Mouse (Mus musculus) heart, adult 18-20 months (tissue): ENCODE results near the gene Tmem43. TPM values are rescaled to one million over a fixed set of nuclear protein-coding genes. Genes with fewer than 3 reads are reported as not detected.
A peak's percentile ranks its signal among the peaks of the same experiment; 100 is the strongest.
"Not testable (repeated sequence)": the region's sequence is repeated elsewhere in the genome, so short reads cannot be mapped to it uniquely, and the experiment has no call there.

Source experiments
- DNase-seq, 2 experiments: peaks; one replicate each; pipeline ENCODE4 v3.0.0; 2021 to 2022; ENCODE audit warnings: mixed read lengths in 1 of 2
- long read RNA-seq, 2 experiments: library from polyadenylated mRNA; stranded (forward); transcript quantifications; one replicate each; pipeline ENCODE4 v2.0.0; 2021
- total RNA-seq, 2 experiments: library from RNA; stranded (reverse); gene quantifications; 2 replicates each; pipeline ENCODE4 v1.2.3; 2021

Tmem43 gene
- 10 to 100 TPM; 24.5 to 25.7 TPM for total RNA-seq
- long read RNA-seq, experiment 1, transcript Tmem43-201 (12 exons, 2,903 nt), result major isoform, 17 of 20 reads
- long read RNA-seq, experiment 1, partial matches to known transcripts, result 2 of 20 reads
- long read RNA-seq, experiment 1, other reads (novel, unspliced or antisense), result 1 of 20 reads
- long read RNA-seq, experiment 2, transcript Tmem43-201 (12 exons, 2,903 nt), result major isoform, 6 of 9 reads
- long read RNA-seq, experiment 2, partial matches to known transcripts, result 1 of 9 reads
- long read RNA-seq, experiment 2, other reads (novel, unspliced or antisense), result 2 of 9 reads

DNA sequence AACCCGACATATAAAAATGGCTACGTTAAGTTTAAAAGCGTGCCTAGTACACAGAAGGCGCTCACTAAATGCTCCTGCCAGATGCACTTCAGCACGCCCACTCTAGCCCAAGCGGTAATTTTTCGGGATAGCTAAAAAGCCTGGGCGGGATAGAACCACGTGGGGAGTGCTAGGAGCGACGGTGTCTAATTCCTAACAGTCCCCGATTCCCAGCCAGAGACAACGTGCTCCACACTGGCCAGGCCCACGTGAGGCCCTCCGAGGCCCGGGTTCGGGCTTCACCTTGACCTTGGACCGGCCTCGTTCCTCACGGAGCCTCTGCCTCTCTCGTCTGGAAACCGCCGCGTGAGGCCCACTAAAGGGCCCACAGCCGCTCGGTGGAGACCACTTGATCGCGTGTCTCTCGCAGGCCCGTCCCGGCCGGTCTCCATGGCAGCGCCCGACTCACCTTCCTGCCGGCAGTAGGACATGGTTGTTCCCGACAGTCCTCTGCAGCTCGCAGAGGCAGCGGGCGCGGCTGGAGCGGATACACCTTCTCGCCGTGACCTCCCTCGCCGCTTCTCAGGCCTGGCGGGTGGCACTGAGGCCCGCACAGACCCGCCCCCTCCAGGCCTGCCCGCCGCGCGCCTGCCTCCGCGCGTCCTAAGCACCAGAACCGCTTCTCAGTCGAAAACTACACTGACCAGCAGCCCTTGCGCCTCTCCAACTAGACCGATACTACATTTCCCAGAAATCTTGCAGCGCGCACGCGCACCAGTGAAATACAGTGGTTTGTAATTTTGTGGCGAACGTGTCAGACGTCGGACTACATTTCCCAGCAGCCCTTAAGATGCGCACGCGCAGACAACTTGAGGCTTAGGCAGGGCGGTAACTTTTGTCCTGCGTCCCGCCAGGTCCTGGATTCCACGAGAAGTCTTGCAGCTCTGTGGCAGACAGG lies at the start of gene Tmem43, which contains the start of gene Chchd4:
Gene Tmem43 (plus strand): TSS at position 836 of the 937 bp plus-strand sequence.
Gene Chchd4 (minus strand): TSS at position 679 of the 937 bp plus-strand sequence.
- peak; percentile 100 for DNase-seq

DNA sequence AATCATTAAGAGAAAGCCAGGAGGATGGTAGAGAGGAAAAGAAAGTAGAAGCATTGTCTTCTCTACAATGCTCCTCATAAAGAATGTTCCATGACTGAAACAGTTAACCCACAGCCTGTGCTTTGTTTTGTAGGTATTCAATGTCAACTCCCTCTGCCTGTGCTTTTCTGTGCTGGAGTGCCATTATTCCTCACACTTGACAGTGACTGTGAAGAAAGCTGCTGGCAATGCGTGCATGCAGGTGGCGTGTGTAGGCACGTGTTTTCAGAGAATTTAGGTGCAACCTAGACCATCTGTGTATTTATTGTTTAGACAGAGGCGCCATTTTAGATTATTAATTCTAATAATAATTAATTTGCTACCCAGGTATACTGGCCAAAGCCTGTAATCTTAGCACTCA lies 49.4 kb upstream of the Tmem43 start:
- no peak for DNase-seq

DNA sequence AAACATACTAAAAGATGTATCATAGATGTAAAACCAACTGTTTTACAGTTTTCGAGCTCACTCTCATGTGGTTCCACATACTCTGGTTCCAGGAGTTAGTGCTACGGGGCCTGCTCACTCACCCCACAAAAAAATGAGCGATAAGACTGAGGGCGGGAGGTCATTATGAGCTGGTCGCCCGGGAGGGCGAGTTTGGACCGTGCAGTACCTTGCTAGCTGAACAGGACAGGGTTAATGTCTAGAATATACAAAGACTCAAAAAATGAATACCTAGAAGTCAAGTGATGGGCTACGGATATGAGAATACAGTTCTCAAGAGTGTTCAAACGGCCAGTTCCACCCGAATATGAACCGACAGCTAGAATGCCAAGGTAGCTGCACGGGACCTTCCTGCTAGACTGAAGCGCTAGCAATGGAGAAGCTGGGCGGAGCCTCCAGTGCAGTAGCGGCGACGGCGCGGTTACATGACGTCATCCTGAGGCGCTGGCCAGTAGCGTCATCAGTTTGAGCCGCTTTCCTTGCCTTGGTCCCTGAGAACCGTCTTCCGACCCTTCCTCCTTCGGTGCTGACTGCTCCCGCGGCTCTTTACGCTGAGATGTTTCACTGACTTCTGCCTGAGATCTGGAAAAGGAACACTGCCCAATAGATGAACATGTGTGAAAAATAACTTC lies 32.9 kb upstream of the Tmem43 start:
- DNase-seq, result peak; percentile 95 to 96

DNA sequence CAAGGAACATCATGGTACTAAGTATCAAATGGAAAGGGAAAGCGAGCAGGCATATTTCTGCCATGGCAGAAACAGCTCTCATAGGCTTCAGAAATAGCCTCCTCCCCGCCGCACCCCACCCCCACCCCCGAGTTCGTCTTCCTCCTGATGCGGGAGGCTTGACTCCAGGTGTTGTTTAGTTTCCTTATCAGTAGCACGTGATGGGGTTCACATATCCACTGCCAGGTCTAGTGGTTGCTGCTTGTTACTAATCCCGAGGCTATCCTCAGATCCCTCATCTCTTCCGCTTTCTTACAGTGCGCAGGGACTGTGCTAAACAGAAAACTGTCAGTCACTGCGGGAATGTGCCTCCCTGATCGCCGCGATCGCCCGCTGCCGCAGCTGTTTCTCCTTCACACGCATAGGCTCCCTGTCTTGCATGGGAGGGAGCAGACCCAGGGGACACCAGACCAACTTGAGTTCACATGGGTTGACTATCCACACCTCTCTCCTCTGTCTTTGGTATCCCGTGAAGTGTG lies 32.3 kb upstream of the Tmem43 start:
- DNase-seq, result no peak

DNA sequence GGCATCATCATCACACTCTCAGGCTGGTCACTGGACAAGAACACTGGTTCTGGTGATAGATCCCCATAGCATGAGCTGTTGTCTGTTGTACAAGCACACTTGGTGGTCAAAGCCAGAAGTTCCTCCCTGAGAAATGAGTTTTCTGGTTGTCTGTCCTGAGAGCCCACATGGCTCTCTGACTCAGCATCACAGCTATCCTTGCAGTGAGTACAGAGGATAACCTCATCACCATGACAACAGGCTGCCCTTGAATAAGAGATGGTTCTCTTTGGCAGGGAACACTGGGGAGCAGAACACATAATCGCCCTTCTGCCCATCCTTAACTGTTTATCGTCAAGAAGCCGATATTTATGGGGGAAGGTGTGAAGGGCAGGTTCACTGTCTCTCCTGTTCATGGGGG lies 28.2 kb upstream of the Tmem43 start:
- DNase-seq, result no peak

DNA sequence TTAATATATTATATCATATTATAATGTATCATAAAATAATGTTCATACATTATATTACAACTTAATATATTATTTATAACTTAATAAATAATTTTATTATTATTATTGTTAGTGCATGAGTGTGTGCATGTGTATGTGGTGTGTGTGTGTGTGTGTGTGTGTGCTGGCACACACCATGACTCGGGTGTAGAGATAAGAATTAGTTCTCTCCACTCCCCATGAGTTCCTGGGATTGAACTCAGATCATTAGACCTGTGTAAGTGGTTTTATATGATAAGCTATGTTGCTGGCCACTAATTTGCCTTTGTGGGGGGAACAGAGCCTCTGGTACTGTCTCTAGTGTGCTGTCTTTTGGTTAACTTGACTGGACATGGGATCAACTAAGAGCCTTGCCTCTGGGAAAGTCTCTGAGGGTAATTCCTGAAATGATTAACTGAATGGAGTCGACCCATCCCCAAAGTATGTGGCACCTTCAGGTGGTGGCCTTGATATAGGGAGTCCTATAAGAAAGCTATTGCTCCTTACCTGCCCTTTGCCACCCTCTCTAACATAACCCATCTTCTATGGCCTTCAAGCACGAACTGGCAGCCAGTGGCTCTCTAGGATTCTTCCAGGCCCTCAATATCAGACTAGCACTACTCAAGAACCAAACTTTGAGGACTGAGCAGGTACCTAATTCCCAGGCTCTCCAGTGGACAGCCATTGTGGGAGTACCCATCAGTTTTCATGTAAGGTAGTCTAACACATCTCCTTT lies 23.9 kb upstream of the Tmem43 start:
- no peak for DNase-seq

DNA sequence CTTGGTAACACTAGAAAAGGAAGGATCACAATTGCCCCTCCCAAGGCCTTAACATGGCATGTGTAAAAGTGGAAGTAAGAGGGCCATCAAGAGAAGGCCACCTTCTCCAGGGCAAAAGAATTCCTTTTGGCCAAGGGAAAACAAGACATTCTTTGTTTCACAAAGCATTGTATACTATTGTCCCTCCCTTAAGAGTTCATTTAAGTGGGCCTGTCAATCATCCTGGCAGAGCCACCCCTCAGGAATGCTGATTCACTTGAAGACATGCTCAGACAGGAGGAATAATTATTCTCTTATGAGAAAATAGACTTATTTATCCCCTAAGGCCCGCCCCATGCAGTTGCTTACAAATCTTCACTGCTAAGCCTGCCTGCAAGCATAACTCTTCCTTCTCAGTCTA lies 21.4 kb upstream of the Tmem43 start:
- no peak for DNase-seq

DNA sequence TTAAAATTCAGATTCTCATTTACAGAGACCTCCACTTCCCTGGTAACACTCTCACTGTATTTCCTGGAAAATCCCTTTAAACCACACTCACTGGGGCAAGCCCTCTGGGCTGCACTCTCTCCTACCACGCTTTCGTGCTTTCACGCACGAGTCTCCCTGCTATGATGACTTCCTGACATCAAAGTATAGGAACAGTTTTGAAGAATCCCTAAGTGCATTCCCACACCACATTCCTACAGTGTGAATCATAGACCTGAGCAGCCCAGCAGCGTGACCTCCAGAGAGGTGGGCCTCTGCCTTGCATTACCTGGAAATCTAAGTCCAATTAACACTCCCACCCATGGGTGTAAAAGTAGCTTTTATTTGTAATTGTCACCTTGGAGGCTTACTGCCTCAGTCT lies 19.0 kb upstream of the Tmem43 start:
- DNase-seq, result no peak

DNA sequence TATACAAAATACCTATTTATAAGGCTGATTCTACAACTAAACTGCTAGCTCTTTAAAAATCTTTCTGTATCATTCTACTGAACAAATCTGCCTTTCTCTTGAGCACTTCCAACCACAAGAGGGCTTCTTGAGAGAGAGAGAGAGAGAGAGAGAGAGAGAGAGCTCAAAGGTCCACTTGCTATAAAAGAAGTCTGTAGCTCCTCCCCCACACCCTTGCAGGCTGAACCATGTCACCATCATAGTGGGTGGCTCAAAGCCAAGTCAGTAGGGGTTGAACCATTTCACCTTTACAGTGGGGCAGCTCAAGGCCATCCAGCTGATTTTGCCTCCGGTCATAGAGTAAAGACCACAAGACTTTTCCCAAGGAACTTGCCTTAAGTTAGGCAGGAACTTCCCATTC lies 14.0 kb upstream of the Tmem43 start:
- DNase-seq, result no peak

DNA sequence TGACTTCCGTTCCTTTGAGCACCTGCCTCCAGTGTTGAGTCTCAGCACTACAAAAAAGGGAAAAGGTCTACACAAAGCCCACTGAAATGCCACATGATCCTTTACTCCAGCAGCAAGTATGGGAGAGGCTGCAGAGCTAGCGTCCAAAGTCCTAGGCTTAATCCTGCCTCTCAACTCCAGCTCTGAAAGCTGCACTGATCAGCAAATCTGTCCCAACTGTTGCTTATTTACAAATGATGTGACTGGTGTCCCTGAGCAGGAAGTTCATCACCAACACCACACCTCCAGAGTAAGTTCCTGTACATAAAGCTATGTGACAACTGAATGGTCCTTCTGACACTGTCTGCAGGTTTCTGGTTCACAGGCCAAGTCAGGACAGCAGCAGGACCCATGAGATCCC lies 7.7 kb upstream of the Tmem43 start:
- DNase-seq, result no peak

DNA sequence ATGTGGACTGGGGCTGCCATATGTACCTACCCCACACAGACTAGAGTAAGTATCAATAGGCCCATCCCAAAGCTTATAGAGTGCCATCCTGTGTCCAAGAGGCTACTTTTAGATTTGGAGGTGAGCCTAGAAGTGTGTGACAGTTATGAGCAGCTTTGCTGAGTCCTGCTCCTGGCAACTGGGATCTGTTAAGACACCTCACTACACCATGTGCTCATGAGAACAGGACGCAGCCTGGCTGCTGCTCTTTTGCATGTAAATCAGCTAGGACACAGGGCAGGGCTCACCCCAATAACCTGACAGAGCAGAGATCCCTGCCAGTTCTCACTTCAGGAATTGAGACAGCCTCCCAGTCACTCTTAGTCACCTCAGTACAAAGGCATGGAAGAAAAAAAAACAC lies 6.4 kb upstream of the Tmem43 start:
- DNase-seq, result no peak

DNA sequence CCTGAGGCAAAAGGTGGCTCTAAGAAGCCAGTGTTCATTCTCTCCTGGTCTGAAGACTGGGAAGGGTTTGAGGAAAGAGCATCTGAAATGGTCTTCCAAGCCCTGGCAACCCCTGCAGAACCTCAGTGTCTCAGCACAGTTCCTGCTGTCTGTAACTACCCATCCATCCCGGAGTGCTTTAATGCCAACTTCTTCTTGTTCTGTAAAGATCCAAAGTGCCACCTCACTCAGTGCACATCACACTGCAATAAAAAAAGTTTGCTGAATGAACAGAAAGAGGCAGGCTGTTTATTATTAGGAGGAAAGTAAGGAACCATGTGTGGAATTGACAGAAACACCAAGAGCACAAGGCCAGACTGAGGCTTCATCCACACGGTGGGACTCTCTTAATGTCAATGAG lies 2.8 kb upstream of the Tmem43 start:
- no peak for DNase-seq

DNA sequence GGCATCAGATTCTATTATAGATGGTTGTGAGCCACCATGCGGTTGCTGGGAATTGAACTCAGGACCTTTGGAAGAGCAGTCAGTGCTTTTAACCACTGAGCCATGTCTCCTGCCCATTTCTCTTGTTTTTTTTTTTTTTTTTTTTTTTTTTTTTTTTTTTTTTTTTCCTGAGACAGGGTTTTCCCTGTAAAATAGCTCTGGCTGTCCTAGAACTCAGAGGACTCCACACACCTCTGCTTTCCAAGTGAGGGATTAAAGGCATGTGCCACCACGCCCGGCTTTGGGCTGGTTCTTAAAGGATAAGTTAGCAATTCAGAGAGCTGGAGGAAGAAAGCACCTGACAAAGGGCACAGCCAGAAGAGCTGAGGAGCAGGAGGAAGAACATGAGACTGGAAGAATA lies 2.1 kb upstream of the Tmem43 start:
- DNase-seq, result not testable (repeated sequence)

DNA sequence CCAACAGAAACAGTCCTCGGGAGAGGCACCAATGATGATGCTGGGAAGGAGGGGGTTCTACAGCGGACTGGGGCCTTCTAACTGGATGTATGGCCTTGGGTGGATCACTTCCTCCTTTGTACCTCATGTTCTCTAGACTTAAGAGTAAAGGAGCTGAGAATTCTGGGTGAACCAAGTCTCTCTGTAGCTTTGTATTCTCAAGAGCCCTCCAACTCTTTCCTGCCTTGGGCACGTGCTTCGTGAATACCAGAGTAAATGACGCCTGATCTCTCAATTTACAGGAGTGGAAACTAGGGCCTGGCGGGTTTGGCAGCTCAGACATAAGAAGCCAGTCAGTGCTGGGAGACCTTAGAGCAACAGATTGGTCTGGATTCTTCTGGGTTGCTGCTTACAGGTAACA lies 1.2 kb upstream of the Tmem43 start:
- DNase-seq, result no peak

DNA sequence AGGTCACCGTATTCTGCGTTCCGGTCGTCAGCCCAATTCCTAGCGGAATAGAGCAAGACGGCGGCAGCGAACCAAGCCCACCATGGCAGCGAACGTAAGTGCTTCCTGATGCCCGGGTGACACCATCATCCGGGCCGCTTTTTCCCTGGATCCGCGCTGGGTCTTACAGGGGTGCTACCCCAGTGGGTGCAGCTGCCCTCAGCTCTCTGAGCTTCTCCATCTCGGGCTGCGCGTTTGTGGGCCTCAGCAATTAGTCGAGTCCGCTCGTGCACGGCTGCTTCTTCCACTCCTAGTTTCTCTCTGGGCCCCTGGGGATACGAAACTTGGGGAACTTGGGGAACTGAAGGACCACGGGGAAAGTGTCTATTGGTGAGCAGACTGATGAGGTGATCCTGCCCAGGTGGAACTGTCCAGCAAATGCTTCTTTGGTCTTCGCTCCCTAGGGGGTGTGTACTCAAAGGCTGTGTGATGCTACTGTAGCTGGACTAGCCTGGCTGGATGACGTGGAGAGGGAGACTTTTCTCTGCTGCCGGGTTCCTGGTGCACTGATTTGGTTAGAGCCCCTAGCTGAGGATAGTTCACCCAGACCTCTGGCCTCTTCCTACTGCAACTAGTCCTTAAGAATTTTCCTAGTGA lies 420 bp downstream of the Tmem43 start:
- DNase-seq, result peak in 1 of 2 experiments; percentile 18

DNA sequence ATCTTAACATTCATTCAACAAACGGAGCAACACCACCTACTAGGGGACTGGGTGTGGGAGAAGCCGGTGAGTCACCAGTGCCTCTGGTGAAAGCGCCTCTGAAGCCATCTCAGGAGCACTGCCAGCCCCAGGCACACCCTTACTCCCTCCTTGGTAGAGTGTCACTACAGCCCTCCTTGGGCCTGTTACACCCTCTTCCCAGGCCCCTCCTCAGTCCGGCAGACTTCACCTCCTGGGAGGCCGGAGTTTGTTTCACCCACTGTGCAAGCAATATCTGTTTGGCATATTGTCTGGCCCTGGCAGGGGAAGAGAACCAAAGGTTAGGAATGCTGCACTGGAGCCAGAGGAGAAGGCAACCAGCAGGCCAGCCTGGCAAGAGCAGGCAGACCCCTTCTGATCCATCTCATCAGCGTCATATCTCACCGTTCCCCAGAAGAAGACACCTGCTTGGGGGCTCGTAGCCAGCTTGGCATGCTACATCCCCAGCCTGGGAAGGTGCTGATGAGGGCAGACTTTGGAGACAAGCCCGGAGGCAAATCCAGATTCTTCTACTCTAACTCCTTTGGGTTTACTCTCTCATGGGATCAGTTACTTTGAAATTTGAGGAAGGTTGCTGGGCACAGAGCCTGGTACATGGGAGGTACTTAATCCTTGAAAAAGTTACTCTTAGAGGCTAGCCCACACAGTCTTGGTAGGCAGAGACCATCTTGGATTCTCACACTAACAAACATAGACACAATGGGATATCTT lies 1.1 kb downstream of the Tmem43 start:
- DNase-seq, result peak in 1 of 2 experiments; percentile 54

DNA sequence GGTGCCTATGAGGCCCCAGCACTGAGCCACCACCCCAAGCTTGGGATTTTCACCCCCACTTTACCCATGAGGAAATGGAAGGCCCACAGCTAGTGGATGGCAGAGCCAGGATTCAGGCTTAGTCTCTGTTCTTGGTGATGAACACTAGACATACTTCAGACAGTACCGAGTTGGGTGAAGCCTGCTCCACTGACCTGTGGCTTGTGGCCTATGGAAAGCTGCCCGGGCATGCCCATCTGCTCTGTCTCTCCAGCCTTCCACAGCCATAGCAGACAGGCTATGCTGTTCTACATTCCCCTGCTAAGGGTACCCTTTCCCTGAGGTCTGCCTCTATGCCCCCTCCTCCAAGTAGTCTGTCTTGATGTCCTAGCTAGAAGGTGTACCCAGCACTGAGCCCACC lies 3.0 kb downstream of the Tmem43 start:
- no peak for DNase-seq

DNA sequence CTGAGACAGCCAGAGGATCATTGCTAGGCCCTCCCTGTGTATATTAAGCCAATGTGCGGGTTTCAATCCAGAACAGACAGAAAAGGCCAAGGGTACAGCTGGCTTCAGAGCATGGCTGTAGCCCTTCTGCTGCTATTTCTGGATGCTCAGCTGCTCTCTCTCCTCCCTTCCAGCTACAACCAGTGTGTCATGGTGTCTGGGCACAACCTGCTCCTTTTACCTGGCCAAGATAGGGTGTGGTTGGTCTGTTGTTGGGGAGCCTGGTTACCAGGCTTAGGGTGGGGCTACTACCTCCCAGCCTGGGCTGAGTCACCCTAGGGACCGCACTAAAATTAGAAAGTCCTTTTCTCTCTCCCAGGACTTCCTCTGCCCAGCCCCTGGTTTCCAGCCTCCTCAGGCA lies 9.9 kb downstream of the Tmem43 start:
- peak; percentile 29 to 57 for DNase-seq

DNA sequence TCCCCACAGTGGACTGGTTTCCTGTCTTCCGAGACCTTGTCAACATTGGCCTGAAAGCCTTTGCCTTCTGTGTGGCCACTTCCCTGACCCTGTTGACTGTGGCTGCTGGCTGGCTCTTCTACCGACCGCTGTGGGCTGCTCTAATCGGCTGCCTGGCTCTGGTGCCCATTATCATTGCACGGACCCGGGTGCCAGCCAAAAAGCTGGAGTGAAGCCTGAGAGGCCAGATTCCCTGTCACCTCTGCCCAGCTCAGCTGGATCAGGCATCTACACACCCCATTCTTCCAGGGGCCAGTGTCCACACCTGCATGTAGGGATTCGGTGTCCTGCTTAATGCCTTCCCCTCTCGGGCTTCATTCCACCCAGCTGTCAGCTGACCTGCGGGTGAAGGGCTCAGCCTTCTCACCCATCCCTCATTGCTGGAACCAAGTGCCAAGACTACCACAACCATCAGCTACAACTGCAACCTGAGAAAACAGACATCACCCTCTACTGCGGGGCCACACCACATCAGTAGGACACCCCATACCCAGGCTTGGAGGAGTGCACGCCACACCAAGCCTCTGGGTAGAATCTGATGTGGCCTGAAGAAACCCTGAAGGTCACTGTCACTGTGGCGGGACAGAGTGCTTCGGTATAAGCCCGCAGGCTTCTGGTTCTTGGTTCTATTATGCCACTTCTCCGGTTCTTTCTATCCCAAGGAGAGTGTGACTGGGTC lies 13.4 kb downstream of the Tmem43 start:
- DNase-seq, result peak; percentile 30 to 41
